Mouse (Mus musculus): ENCODE results near the gene Plin4. TPM values are rescaled to one million over a fixed set of nuclear protein-coding genes. Genes with fewer than 3 reads are reported as not detected.
A peak's percentile ranks its signal among the peaks of the same experiment; 100 is the strongest.
"Not testable (repeated sequence)": the region's sequence is repeated elsewhere in the genome, so short reads cannot be mapped to it uniquely, and the experiment has no call there.

Gene Plin4
- polyA plus RNA-seq, 1 experiment: 0.73 TPM

DNA sequence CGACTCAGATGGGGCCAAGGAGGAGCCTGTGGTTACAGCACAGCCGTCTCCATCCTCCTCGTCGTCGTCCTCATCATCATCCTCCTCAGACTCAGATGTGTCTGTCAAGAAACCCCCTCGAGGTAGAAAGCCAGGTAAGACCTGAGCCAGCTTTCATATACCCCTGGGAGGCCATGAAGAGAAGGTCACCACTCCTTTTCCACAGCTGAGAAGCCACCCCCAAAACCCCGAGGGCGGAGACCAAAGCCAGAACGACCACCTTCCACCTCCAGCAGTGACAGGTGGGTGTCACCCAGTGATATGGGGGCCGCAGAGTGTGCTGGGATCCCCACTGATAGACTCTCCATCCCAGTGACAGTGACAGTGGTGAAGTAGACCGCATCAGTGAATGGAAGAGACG lies 12.7 kb downstream of the Plin4 start:
- Histone ChIP-seq H3K4me1 (ENCODE audit: control insufficient read depth, insufficient read depth, low read length) (no peaks in the 10 kb centered on the region), H3K4me3 (ENCODE audit: insufficient read depth, low read length) (no peak overlapping the region), H3K27ac (ENCODE audit: insufficient read depth, low read length) (no peak overlapping the region)
- TF ChIP-seq CTCF (IDR thresholded peaks at IDR 0.05; ENCODE audit: extremely low read depth, insufficient read depth, low read length) (no peak), POLR2A (IDR thresholded peaks at IDR 0.05; ENCODE audit: extremely low read depth, insufficient read depth, low read length) (no peak)

DNA sequence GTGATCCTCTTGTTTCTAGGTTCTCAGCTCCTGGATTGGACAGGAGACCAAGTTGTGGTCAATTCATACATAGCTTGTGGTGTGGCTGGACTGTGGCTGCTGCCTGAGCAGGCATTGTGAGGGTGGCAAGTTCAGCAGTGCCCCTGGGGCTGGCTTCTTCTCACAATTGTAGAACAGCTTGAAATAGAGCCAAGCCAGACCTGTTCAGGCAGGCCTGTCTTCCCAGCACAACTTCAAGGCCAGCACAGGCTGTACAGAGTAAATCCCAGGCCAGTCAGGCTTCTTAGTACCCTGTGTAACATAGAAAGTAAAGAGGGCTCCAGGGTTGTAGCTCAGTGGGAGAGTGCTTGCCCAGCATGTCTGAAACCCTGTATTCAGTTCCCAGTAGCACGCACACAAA lies 16.8 kb downstream of the Plin4 start:
- Histone ChIP-seq H3K4me1 (ENCODE audit: control insufficient read depth, insufficient read depth, low read length) (no peaks in the 10 kb centered on the region), H3K27ac (ENCODE audit: insufficient read depth, low read length) (no peak overlapping the region), H3K4me3 (ENCODE audit: insufficient read depth, low read length) (no peak overlapping the region)
- TF ChIP-seq POLR2A (IDR thresholded peaks at IDR 0.05; ENCODE audit: extremely low read depth, insufficient read depth, low read length) (no peak), CTCF (IDR thresholded peaks at IDR 0.05; ENCODE audit: extremely low read depth, insufficient read depth, low read length) (no peak)

DNA sequence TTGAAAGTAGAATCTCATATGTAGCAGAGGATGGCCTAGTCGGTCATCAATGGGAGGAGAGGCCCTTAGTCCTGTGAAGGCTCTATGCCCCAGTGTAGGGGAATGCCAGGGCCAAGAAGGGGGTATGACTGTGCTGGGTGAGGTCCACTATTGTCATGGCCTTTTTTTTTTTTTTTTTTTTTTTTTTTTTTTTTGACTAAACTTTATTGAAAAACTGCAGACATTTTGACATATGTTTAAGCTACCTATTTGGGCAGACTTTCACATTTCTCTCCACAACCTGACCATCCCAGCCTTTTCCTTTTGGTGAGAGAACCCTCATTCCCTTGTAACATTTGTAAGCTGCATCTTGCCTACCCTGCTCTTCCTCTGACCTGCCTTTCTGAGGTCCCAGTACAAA lies 17.3 kb downstream of the Plin4 start:
- TF ChIP-seq CTCF (IDR thresholded peaks at IDR 0.05; ENCODE audit: extremely low read depth, insufficient read depth, low read length) (no peak), POLR2A (IDR thresholded peaks at IDR 0.05; ENCODE audit: extremely low read depth, insufficient read depth, low read length) (no peak)
- H3K4me3 ChIP-seq (ENCODE audit: insufficient read depth, low read length): no peak overlapping the region
- no peak overlapping the region for H3K27ac ChIP-seq (ENCODE audit: insufficient read depth, low read length)

DNA sequence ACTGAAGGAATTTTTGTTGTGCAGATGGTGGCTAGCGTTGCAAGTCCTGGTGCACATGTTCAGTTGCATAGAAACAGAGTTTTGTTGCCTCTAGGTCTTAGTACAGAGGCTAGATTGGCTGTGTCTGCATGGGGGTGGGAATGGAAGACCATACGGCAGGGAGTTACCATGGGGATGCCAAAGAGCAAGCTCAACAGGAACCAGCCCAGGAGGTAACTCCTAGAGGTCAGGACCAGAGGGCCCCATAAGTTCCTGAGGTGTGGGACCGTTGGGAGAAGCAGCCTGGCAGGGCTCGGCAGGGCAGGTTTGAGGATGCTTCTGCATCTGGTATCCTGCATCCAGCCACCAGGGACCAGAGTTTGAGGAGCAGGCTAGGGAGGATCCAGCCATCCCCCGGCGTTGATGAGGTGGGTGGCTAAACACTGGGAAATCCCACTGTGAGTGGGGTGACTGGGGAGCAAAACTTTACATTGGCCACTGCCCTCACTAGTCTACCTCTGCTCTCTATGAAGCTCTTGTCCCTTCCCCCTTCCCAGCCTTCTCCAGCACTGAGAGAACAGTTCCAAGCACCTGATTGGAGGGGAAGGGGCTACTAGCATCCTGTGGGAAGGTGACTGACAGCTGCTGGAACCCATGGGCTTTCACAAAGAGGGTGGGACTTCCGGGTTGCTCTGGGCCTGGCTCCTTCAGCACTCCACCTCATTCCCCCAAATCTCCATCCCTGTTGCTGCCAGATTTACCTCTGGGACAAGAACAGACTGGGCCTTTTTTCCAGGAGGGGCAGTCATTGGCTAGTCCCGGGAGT lies 28.6 kb downstream of the Plin4 start:
- H3K4me3 ChIP-seq (ENCODE audit: insufficient read depth, low read length): peak overlapping the region; percentile 97
- no peak for TF ChIP-seq CTCF (IDR thresholded peaks at IDR 0.05; ENCODE audit: extremely low read depth, insufficient read depth, low read length)
- no peak for TF ChIP-seq POLR2A (IDR thresholded peaks at IDR 0.05; ENCODE audit: extremely low read depth, insufficient read depth, low read length)
- no peak overlapping the region for H3K27ac ChIP-seq (ENCODE audit: insufficient read depth, low read length)
- H3K4me1 ChIP-seq (ENCODE audit: control insufficient read depth, insufficient read depth, low read length): peaks cover 4% of the 10 kb centered on the region

More for the DNA sequence above, 17.3 kb downstream of the Plin4 start:
- H3K4me1 ChIP-seq (ENCODE audit: control insufficient read depth, insufficient read depth, low read length): no peaks in the 10 kb centered on the region

DNA sequence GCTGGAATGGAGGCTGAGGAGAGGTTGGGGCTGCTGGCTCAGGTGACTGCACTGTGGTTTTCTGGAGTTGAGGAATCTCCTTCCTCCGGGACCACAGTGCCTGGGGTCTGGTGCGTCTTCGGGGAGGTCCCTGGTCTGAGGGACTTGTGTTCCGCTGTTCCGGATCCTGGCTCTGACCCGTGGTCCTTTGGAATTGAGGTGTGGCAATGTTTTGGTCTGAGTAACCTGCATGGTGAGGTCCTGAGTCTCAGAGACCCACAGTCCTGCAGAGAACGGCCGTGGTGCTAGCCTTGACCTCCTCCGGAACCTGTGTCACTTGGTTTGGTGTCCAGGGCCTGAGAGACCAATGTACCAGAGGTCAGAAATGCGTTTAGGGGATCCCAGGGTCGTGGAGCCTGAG lies 29.7 kb downstream of the Plin4 start:
- Histone ChIP-seq H3K4me3 (ENCODE audit: insufficient read depth, low read length) (peak overlapping the region; percentile 97), H3K27ac (ENCODE audit: insufficient read depth, low read length) (no peak overlapping the region), H3K4me1 (ENCODE audit: control insufficient read depth, insufficient read depth, low read length) (peaks cover 4% of the 10 kb centered on the region)
- no peak for TF ChIP-seq CTCF (IDR thresholded peaks at IDR 0.05; ENCODE audit: extremely low read depth, insufficient read depth, low read length)
- TF ChIP-seq POLR2A (IDR thresholded peaks at IDR 0.05; ENCODE audit: extremely low read depth, insufficient read depth, low read length): no peak

DNA sequence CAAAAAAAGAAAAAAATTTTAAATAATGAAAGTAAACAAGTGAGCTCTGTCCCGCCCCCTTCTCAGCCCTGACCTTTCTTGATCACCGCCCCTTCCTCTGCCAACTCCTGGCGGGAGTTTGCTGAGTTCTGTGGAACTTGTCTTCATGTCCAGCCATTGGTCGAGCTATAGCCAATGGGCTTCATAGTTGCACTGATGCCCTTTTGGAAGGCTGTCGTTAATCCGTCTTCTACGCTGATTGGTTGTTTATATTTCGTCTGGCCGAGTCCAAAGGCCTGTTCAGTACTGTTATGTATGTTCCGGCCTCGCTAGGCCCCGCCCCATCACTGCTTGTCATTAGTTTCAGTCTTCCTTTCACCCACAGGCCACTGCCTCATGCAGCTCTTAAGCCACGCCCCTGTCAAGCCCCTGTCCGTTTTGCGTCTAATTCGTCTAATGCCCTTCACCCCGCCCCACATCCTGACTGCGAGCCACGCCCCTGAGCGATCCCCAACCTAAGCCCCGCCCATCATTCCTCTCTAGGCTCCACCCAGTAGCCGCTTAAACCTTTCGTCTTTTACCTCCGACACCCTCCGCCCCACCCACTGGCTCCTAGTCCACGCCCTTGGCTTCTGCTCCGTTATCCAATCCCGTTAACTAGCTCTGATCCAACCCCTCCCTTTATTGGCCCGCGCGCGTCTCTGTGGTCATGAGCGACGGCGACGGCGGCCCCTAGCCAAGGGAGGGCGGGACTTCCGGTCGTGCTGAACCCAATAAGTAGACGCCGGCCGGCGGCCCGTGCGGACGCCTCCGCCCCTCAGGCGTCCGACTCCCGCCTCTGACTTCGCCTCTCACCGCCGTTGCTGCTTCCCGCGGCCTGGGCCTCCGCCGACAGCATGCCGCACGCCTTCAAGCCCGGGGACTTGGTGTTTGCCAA lies 30.5 kb downstream of the Plin4 start, which contains the start of gene Hdgfl2:
Hdgfl2 (plus strand) TSS at position 755 of the 916 bp plus-strand sequence.
- peak within 1 kb of the TSS; percentile 97 for H3K4me3 ChIP-seq (ENCODE audit: insufficient read depth, low read length)
- TF ChIP-seq CTCF (IDR thresholded peaks at IDR 0.05; ENCODE audit: extremely low read depth, insufficient read depth, low read length) (no peak), POLR2A (IDR thresholded peaks at IDR 0.05; ENCODE audit: extremely low read depth, insufficient read depth, low read length) (peak; percentile 79)
- peaks cover 3% of the 10 kb centered on the region for H3K4me1 ChIP-seq (ENCODE audit: control insufficient read depth, insufficient read depth, low read length)
- no peak within 1 kb of the TSS for H3K27ac ChIP-seq (ENCODE audit: insufficient read depth, low read length)

DNA sequence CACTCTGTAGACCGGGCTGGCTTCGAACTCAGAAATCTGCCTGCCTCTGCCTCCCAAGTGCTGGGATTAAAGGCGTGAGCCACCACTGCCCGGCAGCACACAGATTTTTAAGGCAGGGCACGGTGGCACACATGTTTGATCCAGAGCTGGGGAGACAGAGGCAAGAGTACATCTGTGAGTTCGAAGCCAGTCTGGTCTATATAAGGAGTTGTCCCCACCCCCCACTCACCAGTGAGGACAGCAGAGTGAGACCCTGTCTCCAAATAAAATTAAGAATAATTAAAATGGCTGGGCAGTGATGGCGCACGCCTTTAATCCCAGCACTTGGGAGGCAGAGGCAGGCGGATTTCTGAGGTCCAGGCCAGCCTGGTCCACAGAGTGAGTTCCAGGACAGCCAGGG lies 31.2 kb downstream of the Plin4 start:
- H3K4me3 ChIP-seq (ENCODE audit: insufficient read depth, low read length); H3K27ac ChIP-seq (ENCODE audit: insufficient read depth, low read length); H3K4me1 ChIP-seq (ENCODE audit: control insufficient read depth, insufficient read depth, low read length): not testable (repeated sequence)

DNA sequence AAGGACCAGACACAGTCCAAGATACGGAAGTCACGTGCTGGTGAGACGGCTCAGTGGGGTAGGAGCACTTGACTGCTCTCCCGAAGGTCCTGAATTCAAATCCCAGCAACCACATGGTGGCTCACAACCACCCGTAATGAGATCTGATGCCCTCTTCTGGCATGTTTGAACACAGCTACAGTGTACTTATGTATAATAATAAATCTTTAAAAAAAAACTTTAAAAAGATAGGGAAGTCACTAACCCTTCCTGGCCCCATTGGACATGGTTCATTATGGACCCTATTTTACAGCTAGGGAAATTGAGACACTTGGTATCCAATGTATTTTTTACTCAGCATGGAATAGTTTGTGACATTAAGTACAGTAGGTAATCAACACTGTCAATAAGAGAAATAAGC lies 32.1 kb downstream of the Plin4 start:
- Histone ChIP-seq H3K4me3 (ENCODE audit: insufficient read depth, low read length) (no peak overlapping the region), H3K27ac (ENCODE audit: insufficient read depth, low read length) (no peak overlapping the region), H3K4me1 (ENCODE audit: control insufficient read depth, insufficient read depth, low read length) (peaks cover 5% of the 10 kb centered on the region; the same call in 1 of the 2 replicates)
- TF ChIP-seq CTCF (IDR thresholded peaks at IDR 0.05; ENCODE audit: extremely low read depth, insufficient read depth, low read length) (no peak), POLR2A (IDR thresholded peaks at IDR 0.05; ENCODE audit: extremely low read depth, insufficient read depth, low read length) (no peak)

DNA sequence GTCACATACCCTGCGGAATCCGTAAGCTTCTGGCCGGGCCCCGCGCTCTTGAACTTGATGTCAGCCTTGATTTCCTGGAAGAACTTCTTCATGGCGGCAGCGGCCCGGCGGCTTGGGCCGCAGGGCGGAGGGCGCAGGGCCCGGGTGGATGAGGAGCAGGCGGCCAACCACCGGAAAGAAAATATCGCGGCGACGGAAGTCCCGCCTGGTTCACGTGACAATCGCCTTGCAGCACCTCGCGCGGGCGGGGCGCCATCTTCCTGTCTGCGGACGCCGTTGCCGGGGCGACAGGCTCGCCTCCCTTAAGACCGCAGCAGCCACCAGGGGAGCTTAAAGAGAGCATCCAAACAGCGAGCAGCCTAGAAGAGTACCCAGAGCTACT lies 34.8 kb downstream of the Plin4 start, which contains the start of gene Ubxn6:
Ubxn6 (minus strand) TSS at position 202 of the 382 bp plus-strand sequence.
- H3K4me1 ChIP-seq (ENCODE audit: control insufficient read depth, insufficient read depth, low read length): peaks cover 2% of the 10 kb centered on the region; the same call in 1 of the 2 replicates
- TF ChIP-seq POLR2A (IDR thresholded peaks at IDR 0.05; ENCODE audit: extremely low read depth, insufficient read depth, low read length): peak; percentile 61
- 0 out of 2 replicates have a peak, but pooled peaks have one; percentile 12 for TF ChIP-seq CTCF (IDR thresholded peaks at IDR 0.05; ENCODE audit: extremely low read depth, insufficient read depth, low read length)
- peak within 1 kb of the TSS; percentile 95 for H3K27ac ChIP-seq (ENCODE audit: insufficient read depth, low read length)

More for the DNA sequence above, 34.8 kb downstream of the Plin4 start, which contains the start of gene Ubxn6:
- peak within 1 kb of the TSS; percentile 86 for H3K4me3 ChIP-seq (ENCODE audit: insufficient read depth, low read length)

All from cortical plate, adult 2 months (tissue).